Mouse (Mus musculus): ENCODE measurements around the gene Cryge. TPM values are rescaled to one million over a fixed set of nuclear protein-coding genes. Genes with fewer than 3 reads are reported as not detected.

The Cryge gene
- polyA plus RNA-seq, 1 experiment from 2014 or later = not detected

- DNase-seq (ENCODE audit: low spot score) = no peak
Measured at GRCm38 (mm10) chr1:65028206-65028605, 22.7 kb downstream of the Cryge start.

GRCm38 (mm10) chr1:65012726-65013125 lies 38.2 kb downstream of the Cryge start:
- DNase-seq (ENCODE audit: low spot score) = no peak

- peak; percentile 79 for DNase-seq (ENCODE audit: low spot score)
Measured at GRCm38 (mm10) chr1:65010153-65010552, 40.8 kb downstream of the Cryge start.

GRCm38 (mm10) chr1:65005575-65005974 lies 45.4 kb downstream of the Cryge start:
- no peak for DNase-seq (ENCODE audit: low spot score)

GRCm38 (mm10) chr1:65004526-65004925 lies 46.4 kb downstream of the Cryge start:
- DNase-seq (ENCODE audit: low spot score) = no peak

Other genes starting within 250 kb of the Cryge start
- 2.9 and 5.2 TPM in 2 replicates for gene Plekhm3, start 94.3 kb downstream of the Cryge start, polyA plus RNA-seq (2015; fragmentation: Nextera tagmentation; extraction: Ambion mirVana)
- gene Akr1cl, start 18.4 kb downstream of the Cryge start, polyA plus RNA-seq (2015; fragmentation: Nextera tagmentation; extraction: Ambion mirVana) = 0.39 and 0.72 TPM in 2 replicates
- gene Crygd, start 12.3 kb upstream of the Cryge start, polyA plus RNA-seq (2015; fragmentation: Nextera tagmentation; extraction: Ambion mirVana) = not detected in 2 replicates
- gene Crygc, start 22.5 kb upstream of the Cryge start, polyA plus RNA-seq (2015; fragmentation: Nextera tagmentation; extraction: Ambion mirVana) = 0.36 and 0.37 TPM in 2 replicates
- not detected in 2 replicates for gene Crygb, start 31.1 kb upstream of the Cryge start, polyA plus RNA-seq (2015; fragmentation: Nextera tagmentation; extraction: Ambion mirVana)
- not detected in 2 replicates for gene Cryga, start 52.2 kb upstream of the Cryge start, polyA plus RNA-seq (2015; fragmentation: Nextera tagmentation; extraction: Ambion mirVana)
- gene Gm28845, start 68.4 kb upstream of the Cryge start, polyA plus RNA-seq (2015; fragmentation: Nextera tagmentation; extraction: Ambion mirVana) = not detected in 2 replicates
- 2.3 TPM in 2 replicates for gene D630023F18Rik, start 72.1 kb upstream of the Cryge start, polyA plus RNA-seq (2015; fragmentation: Nextera tagmentation; extraction: Ambion mirVana)
- 55.7 and 57.0 TPM in 2 replicates for gene Idh1, start 135.4 kb upstream of the Cryge start, polyA plus RNA-seq (2015; fragmentation: Nextera tagmentation; extraction: Ambion mirVana)
- gene Pikfyve, start 135.5 kb upstream of the Cryge start, polyA plus RNA-seq (2015; fragmentation: Nextera tagmentation; extraction: Ambion mirVana) = 9.1 and 12.9 TPM in 2 replicates
- gene Pth2r, start 230.9 kb upstream of the Cryge start, polyA plus RNA-seq (2015; fragmentation: Nextera tagmentation; extraction: Ambion mirVana) = 0.05 TPM in 1 of 2 replicates, not detected in the other